Mouse (Mus musculus) MEL (cell line): ENCODE data around the gene Aes.

Experiments
- CTCF ChIP-seq, 3 experiments: IDR thresholded peaks in 2 of 3; conservative IDR thresholded peaks in 1 of 3; 2 replicates each; pipeline ENCODE4 v1.5.1; 2011 to 2012; ENCODE audit warnings: low read length in 3 of 3, low read depth in 2 of 3, mild to moderate bottlenecking in 2 of 3, improper control_type of control experiment in 1 of 3, inconsistent platforms in 1 of 3, mixed read lengths in 1 of 3, moderate library complexity in 1 of 3; ENCODE audit not compliant: control insufficient read depth in 1 of 3, insufficient read depth in 1 of 3, poor library complexity in 1 of 3, severe bottlenecking in 1 of 3
- GATA1 ChIP-seq: IDR thresholded peaks from 2 replicates; pipeline ENCODE4 v1.6.1; 2011; ENCODE audit warnings: low read depth, low read length, improper control_type of control experiment
- MXI1 ChIP-seq: IDR thresholded peaks from 2 replicates; pipeline ENCODE4 v1.6.1; 2011; ENCODE audit warnings: mild to moderate bottlenecking, low read depth, low read length, improper control_type of control experiment
- USF1 ChIP-seq: IDR thresholded peaks from 2 replicates; pipeline ENCODE4 v1.6.1; 2014; ENCODE audit warnings: low read depth, mild to moderate bottlenecking, inconsistent platforms, low read length, improper control_type of control experiment, moderate library complexity
- ZNF384 ChIP-seq: IDR thresholded peaks from 2 replicates; pipeline ENCODE4 v1.6.1; 2012; ENCODE audit warnings: low read depth, mild to moderate bottlenecking, inconsistent platforms, low read length, improper control_type of control experiment

- no peak for TF ChIP-seq MXI1
- TF ChIP-seq USF1 = no peak
- no peak for TF ChIP-seq CTCF (IDR thresholded peaks at IDR 0.05 in 2 of 3, conservative IDR thresholded peaks at IDR 0.05 in 1 of 3; ENCODE audit: control insufficient read depth in 1 of 3, insufficient read depth in 1 of 3, low read depth in 2 of 3, low read length in 3 of 3, poor library complexity in 1 of 3, severe bottlenecking in 1 of 3)
- no peak for TF ChIP-seq GATA1
- TF ChIP-seq ZNF384 = no peak
These were observed 42.2 kb downstream of the Aes start for GRCm38 (mm10) chr10:81601396-81601905.
